Mouse (Mus musculus): ENCODE data around the gene Fam214a. TPM values are rescaled to one million over a fixed set of nuclear protein-coding genes. Genes with fewer than 3 reads are reported as not detected.

The Fam214a gene
- total and polyA plus RNA-seq, 2 experiments from 2014 or later = 16.0 to 33.2 TPM

GRCm38 (mm10) chr9:74912619-74913376, 39.9 kb upstream of the Fam214a start:
- no peak overlapping the region for H3K4me3 ChIP-seq (ENCODE audit: low read depth, low read length)
- TF ChIP-seq CTCF (IDR thresholded peaks at IDR 0.05; ENCODE audit: low read depth) = no peak
- peak; percentile 52 for DNase-seq
- no peak overlapping the region for H3K27ac ChIP-seq (ENCODE audit: low read depth, low read length)
- H3K27me3 ChIP-seq (ENCODE audit: insufficient read depth, low read length) = no peaks in the 10 kb centered on the region
- H3K9ac ChIP-seq = no peak overlapping the region
- H3K36me3 ChIP-seq (ENCODE audit: insufficient read depth) = no peaks in the 10 kb centered on the region
- no peak overlapping the region for H3K4me2 ChIP-seq (ENCODE audit: low read depth)
- 40% methylated on average over 19 of the region's 19 CpGs for WGBS
- H3K4me1 ChIP-seq (ENCODE audit: insufficient read depth) = no peaks in the 10 kb centered on the region
- H3K9me3 ChIP-seq (ENCODE audit: low read length) = no peaks in the 10 kb centered on the region
- peak; percentile 81 for ATAC-seq

- Histone ChIP-seq H3K27me3 (ENCODE audit: insufficient read depth, low read length) (no peaks in the 10 kb centered on the region), H3K27ac (ENCODE audit: low read depth, low read length) (no peak overlapping the region), H3K9ac (no peak overlapping the region), H3K4me1 (ENCODE audit: insufficient read depth) (no peaks in the 10 kb centered on the region), H3K9me3 (ENCODE audit: low read length) (no peaks in the 10 kb centered on the region), H3K4me3 (ENCODE audit: low read depth, low read length) (no peak overlapping the region), H3K4me2 (ENCODE audit: low read depth) (no peak overlapping the region), H3K36me3 (ENCODE audit: insufficient read depth) (no peaks in the 10 kb centered on the region)
- no peak for TF ChIP-seq CTCF (IDR thresholded peaks at IDR 0.05; ENCODE audit: low read depth)
- no peak for DNase-seq
- no peak for ATAC-seq
- WGBS = 91% methylated on average over 3 of the region's 3 CpGs
Measured at GRCm38 (mm10) chr9:74915611-74916010, 37.1 kb upstream of the Fam214a start.

DNA sequence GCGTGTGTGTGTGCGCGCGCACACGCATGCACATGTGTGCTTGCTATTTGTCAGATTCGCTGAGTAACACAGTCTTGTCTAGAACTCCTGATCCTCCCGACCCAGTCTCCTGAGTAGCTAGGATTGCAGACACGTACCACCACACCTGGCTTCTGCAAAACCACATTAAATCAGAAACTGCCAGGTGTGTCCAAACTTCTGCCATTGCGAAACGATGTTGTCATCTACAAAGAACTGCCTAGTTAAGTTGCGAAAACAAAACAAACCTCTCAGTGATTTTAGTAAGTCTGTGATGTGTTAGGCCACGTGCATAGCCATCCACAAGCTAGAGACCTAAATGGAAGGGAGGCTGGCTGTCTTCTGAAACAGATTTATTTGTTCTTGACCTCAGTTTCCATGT, 32.2 kb upstream of the Fam214a start:
- Histone ChIP-seq H3K36me3 (ENCODE audit: insufficient read depth) (no peaks in the 10 kb centered on the region), H3K4me3 (ENCODE audit: low read depth, low read length) (no peak overlapping the region), H3K27ac (ENCODE audit: low read depth, low read length) (no peak overlapping the region), H3K27me3 (ENCODE audit: insufficient read depth, low read length) (no peaks in the 10 kb centered on the region), H3K4me1 (ENCODE audit: insufficient read depth) (no peaks in the 10 kb centered on the region), H3K9ac (no peak overlapping the region), H3K4me2 (ENCODE audit: low read depth) (no peak overlapping the region), H3K9me3 (ENCODE audit: low read length) (no peaks in the 10 kb centered on the region)
- ATAC-seq (no peak), DNase-seq (no peak)
- WGBS = 92% methylated on average over 12 of the region's 12 CpGs
- no peak for TF ChIP-seq CTCF (IDR thresholded peaks at IDR 0.05; ENCODE audit: low read depth)

DNA sequence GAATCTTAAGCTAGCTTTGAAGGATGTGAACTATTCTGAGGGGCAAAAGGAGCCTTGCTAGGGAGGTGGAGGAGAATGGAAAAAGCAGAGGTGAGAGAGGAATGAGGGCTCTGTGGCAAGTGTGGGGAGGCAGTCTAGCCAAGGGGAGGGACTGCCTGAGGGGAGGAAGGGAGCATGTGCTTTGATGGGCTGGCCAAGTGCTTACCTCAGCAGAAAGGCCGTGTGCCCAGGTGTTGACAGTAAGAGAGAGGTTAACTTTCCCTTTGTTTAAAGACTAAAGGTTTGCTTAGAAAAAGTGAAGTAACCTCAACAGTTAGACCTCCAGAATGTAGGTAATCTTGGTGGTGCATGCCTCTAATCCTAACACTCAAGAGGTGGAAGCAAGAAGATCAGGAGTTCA, 31.3 kb upstream of the Fam214a start:
- no peaks in the 10 kb centered on the region for H3K36me3 ChIP-seq (ENCODE audit: insufficient read depth)
- H3K4me2 ChIP-seq (ENCODE audit: low read depth) = no peak overlapping the region
- no peak for TF ChIP-seq CTCF (IDR thresholded peaks at IDR 0.05; ENCODE audit: low read depth)
- no peaks in the 10 kb centered on the region for H3K4me1 ChIP-seq (ENCODE audit: insufficient read depth)
- no peaks in the 10 kb centered on the region for H3K9me3 ChIP-seq (ENCODE audit: low read length)
- H3K4me3 ChIP-seq (ENCODE audit: low read depth, low read length) = no peak overlapping the region
- ATAC-seq = no peak
- H3K27ac ChIP-seq (ENCODE audit: low read depth, low read length) = no peak overlapping the region
- no peak overlapping the region for H3K9ac ChIP-seq
- H3K27me3 ChIP-seq (ENCODE audit: insufficient read depth, low read length) = no peaks in the 10 kb centered on the region
- no peak for DNase-seq
- WGBS = 42% methylated on average over 1 of the region's 1 CpGs

- H3K27me3 ChIP-seq (ENCODE audit: insufficient read depth, low read length) = no peaks in the 10 kb centered on the region
- ATAC-seq = no peak
- 65% methylated on average over 3 of the region's 3 CpGs for WGBS
Measured at GRCm38 (mm10) chr9:74922884-74923283, 29.8 kb upstream of the Fam214a start.

GRCm38 (mm10) chr9:74923291-74923977, 29.2 kb upstream of the Fam214a start:
- no peak for ATAC-seq
- Histone ChIP-seq H3K27me3 (ENCODE audit: insufficient read depth, low read length) (no peaks in the 10 kb centered on the region), H3K9me3 (ENCODE audit: low read length) (no peaks in the 10 kb centered on the region), H3K9ac (no peak overlapping the region), H3K4me1 (ENCODE audit: insufficient read depth) (no peaks in the 10 kb centered on the region), H3K4me3 (ENCODE audit: low read depth, low read length) (no peak overlapping the region), H3K27ac (ENCODE audit: low read depth, low read length) (no peak overlapping the region), H3K4me2 (ENCODE audit: low read depth) (no peak overlapping the region), H3K36me3 (ENCODE audit: insufficient read depth) (no peaks in the 10 kb centered on the region)
- TF ChIP-seq CTCF (IDR thresholded peaks at IDR 0.05; ENCODE audit: low read depth) = no peak
- DNase-seq = no peak
- WGBS = 85% methylated on average over 6 of the region's 6 CpGs

More at GRCm38 (mm10) chr9:74922884-74923283, 29.8 kb upstream of the Fam214a start:
- Histone ChIP-seq H3K36me3 (ENCODE audit: insufficient read depth) (no peaks in the 10 kb centered on the region), H3K4me1 (ENCODE audit: insufficient read depth) (no peaks in the 10 kb centered on the region), H3K9ac (no peak overlapping the region), H3K4me2 (ENCODE audit: low read depth) (no peak overlapping the region), H3K9me3 (ENCODE audit: low read length) (no peaks in the 10 kb centered on the region), H3K4me3 (ENCODE audit: low read depth, low read length) (no peak overlapping the region), H3K27ac (ENCODE audit: low read depth, low read length) (no peak overlapping the region)
- no peak for DNase-seq
- TF ChIP-seq CTCF (IDR thresholded peaks at IDR 0.05; ENCODE audit: low read depth) = no peak

DNA sequence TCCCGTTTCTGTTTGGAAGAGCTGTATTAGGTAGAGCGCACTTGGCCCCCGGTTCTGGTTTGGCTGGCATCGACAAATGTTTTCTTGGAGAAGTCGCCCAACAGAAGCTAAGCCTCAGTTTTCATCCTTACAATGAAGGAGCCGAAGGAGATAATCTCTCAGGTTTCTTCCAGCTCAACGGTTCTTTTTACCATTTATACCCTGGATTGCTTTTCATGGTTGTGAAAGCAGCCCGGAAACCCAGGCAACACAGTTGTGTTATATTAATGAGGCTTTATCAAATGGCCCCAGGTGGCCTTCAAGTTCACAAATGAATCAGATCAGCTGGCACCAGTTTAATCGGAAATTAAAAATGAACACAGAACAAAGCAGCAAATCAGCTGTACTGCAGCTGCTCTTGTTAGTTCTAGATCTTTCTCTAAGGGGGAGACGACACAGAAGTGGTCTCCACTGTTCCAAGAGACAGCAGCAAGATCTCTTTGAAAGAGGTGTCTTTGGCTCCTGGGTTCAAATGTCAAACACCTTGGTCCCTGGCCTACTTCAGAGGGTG, 27.4 kb upstream of the Fam214a start:
- Histone ChIP-seq H3K27me3 (ENCODE audit: insufficient read depth, low read length) (no peaks in the 10 kb centered on the region), H3K9ac (no peak overlapping the region), H3K4me2 (ENCODE audit: low read depth) (no peak overlapping the region), H3K4me3 (ENCODE audit: low read depth, low read length) (no peak overlapping the region), H3K36me3 (ENCODE audit: insufficient read depth) (no peaks in the 10 kb centered on the region), H3K27ac (ENCODE audit: low read depth, low read length) (peak overlapping the region; percentile 23; the same call in 1 of the 2 replicates), H3K4me1 (ENCODE audit: insufficient read depth) (no peaks in the 10 kb centered on the region), H3K9me3 (ENCODE audit: low read length) (no peaks in the 10 kb centered on the region)
- 11% methylated on average over 10 of the region's 10 CpGs for WGBS
- no peak for TF ChIP-seq CTCF (IDR thresholded peaks at IDR 0.05; ENCODE audit: low read depth)
- DNase-seq = peak; percentile 34
- ATAC-seq = peak; percentile 69

Data from forebrain, postnatal 0 days (tissue).